Mouse (Mus musculus) intestine, embryonic 14.5 days (tissue): Measurements from ENCODE around the gene Cyp51. TPM values are rescaled to one million over a fixed set of nuclear protein-coding genes. Genes with fewer than 3 reads are reported as not detected.
A peak's percentile ranks its signal among the peaks of the same experiment; 100 is the strongest.

ENCODE experiments used
- ATAC-seq: fragments of 200-750 bp; cut with Nextera tagmentation; replicated peaks from 2 replicates; pipeline ENCODE4 v1.8.0; 2017; ENCODE audit warnings: low read depth, moderate number of reproducible peaks, moderate TSS enrichment, moderate library complexity; ENCODE audit not compliant: low FRiP score, low TSS enrichment
- DNase-seq: peaks from one replicate; pipeline ENCODE4 v3.0.0-alpha.2; 2018; ENCODE audit warnings: low spot score
- H3K27ac ChIP-seq: fragments of 300-500 bp; sonication (generic); 2 replicates; pipeline ENCODE4 v1.5.1; 2014; ENCODE audit warnings: low read depth, mild to moderate bottlenecking, control low read depth
- H3K27me3 ChIP-seq: fragments of 300-500 bp; sonication (generic); replicated peaks from 2 replicates; pipeline ENCODE4 v1.6.1; 2014; ENCODE audit warnings: low read length, control low read depth; ENCODE audit not compliant: control insufficient read depth, insufficient read depth
- H3K36me3 ChIP-seq: fragments of 300-500 bp; sonication (generic); 2 replicates; pipeline ENCODE4 v1.6.1; 2014; ENCODE audit warnings: low read length, control low read depth; ENCODE audit not compliant: control insufficient read depth, insufficient read depth
- H3K4me1 ChIP-seq: fragments of 300-500 bp; sonication (generic); replicated peaks from 2 replicates; pipeline ENCODE4 v1.6.1; 2014; ENCODE audit warnings: low read length, control low read depth, mixed read lengths; ENCODE audit not compliant: control insufficient read depth, insufficient read depth
- H3K4me2 ChIP-seq: fragments of 300-500 bp; sonication (generic); 2 replicates; pipeline ENCODE4 v1.6.1; 2014; ENCODE audit warnings: low read length
- H3K4me3 ChIP-seq: fragments of 300-500 bp; sonication (generic); 2 replicates; pipeline ENCODE4 v1.5.1; 2014; ENCODE audit warnings: low read depth, low read length, control low read depth, mixed read lengths
- H3K9ac ChIP-seq: fragments of 300-500 bp; sonication (generic); 2 replicates; pipeline ENCODE4 v1.6.1; 2014; ENCODE audit warnings: mild to moderate bottlenecking, low read length
- H3K9me3 ChIP-seq: fragments of 300-500 bp; sonication (generic); 2 replicates; pipeline ENCODE4 v1.6.1; 2016; ENCODE audit warnings: low read length, control low read depth; ENCODE audit not compliant: control insufficient read depth
- WGBS: fragments of 180-500 bp; shearing (Covaris S2); extraction: QIAGEN DNeasy Blood & Tissue Kit; methylation state at CpG from one replicate; pipeline ENCODE4 v1.1.7; 2014; 5-methylcytosine and 5-hydroxymethylcytosine counted together
- polyA plus RNA-seq: library from polyadenylated mRNA; unstranded; fragments of >200 nt; fragmentation: Nextera tagmentation; extraction: Ambion mirVana; gene quantifications from 2 replicates; pipeline ENCODE4 v1.2.1, GENCODE M21; 2014

Gene Cyp51
- polyA plus RNA-seq, 1 experiment from 2014 or later: 120 TPM

- Histone ChIP-seq H3K36me3 (peaks cover 94% of the 10 kb centered on the region), H3K9ac (no peak overlapping the region), H3K4me1 (no peaks in the 10 kb centered on the region), H3K4me3 (no peak overlapping the region), H3K4me2 (no peak overlapping the region), H3K9me3 (no peaks in the 10 kb centered on the region), H3K27ac (no peak overlapping the region), H3K27me3 (no peaks in the 10 kb centered on the region)
- WGBS: 85% methylated on average over 5 of the region's 5 CpGs
- ATAC-seq (no peak), DNase-seq (no peak)
Observed at GRCm38 (mm10) chr5:4088190-4088589, 16.4 kb downstream of the Cyp51 start.

GRCm38 (mm10) chr5:4086309-4086708 is 18.2 kb downstream of the Cyp51 start:
- no peak overlapping the region for H3K9ac ChIP-seq
- H3K4me2 ChIP-seq: no peak overlapping the region
- no peak overlapping the region for H3K4me3 ChIP-seq
- H3K4me1 ChIP-seq: no peaks in the 10 kb centered on the region
- DNase-seq: no peak
- H3K27ac ChIP-seq: no peak overlapping the region
- WGBS: 82% methylated on average over 4 of the region's 4 CpGs
- H3K9me3 ChIP-seq: no peaks in the 10 kb centered on the region
- peaks cover 95% of the 10 kb centered on the region for H3K36me3 ChIP-seq
- no peaks in the 10 kb centered on the region for H3K27me3 ChIP-seq
- no peak for ATAC-seq

- Histone ChIP-seq H3K9me3 (no peaks in the 10 kb centered on the region), H3K36me3 (peaks cover 98% of the 10 kb centered on the region), H3K27me3 (no peaks in the 10 kb centered on the region), H3K4me2 (no peak overlapping the region), H3K9ac (no peak overlapping the region), H3K4me1 (no peaks in the 10 kb centered on the region), H3K27ac (no peak overlapping the region), H3K4me3 (no peak overlapping the region)
- WGBS: 79% methylated on average over 7 of the region's 7 CpGs
- DNase-seq (no peak), ATAC-seq (peak; percentile 74; the same call in 1 of the 2 replicates)
Observed at GRCm38 (mm10) chr5:4084948-4085347, 19.6 kb downstream of the Cyp51 start.

- no peak overlapping the region for H3K4me2 ChIP-seq
- peaks cover 96% of the 10 kb centered on the region for H3K36me3 ChIP-seq
- no peaks in the 10 kb centered on the region for H3K4me1 ChIP-seq
- WGBS: 84% methylated on average over 2 of the region's 2 CpGs
- no peaks in the 10 kb centered on the region for H3K27me3 ChIP-seq
- DNase-seq (no peak), ATAC-seq (no peak)
- H3K27ac ChIP-seq: no peak overlapping the region
- no peak overlapping the region for H3K9ac ChIP-seq
- H3K4me3 ChIP-seq: no peak overlapping the region
- H3K9me3 ChIP-seq: no peaks in the 10 kb centered on the region
Observed at GRCm38 (mm10) chr5:4081513-4081912, 23.0 kb downstream of the Cyp51 start.

GRCm38 (mm10) chr5:4080861-4081260 is 23.7 kb downstream of the Cyp51 start:
- Histone ChIP-seq H3K4me2 (no peak overlapping the region), H3K27me3 (no peaks in the 10 kb centered on the region), H3K4me1 (no peaks in the 10 kb centered on the region), H3K4me3 (no peak overlapping the region), H3K36me3 (peaks cover 92% of the 10 kb centered on the region), H3K9ac (no peak overlapping the region), H3K27ac (no peak overlapping the region), H3K9me3 (no peaks in the 10 kb centered on the region)
- ATAC-seq (no peak), DNase-seq (no peak)
- WGBS: 83% methylated on average over 2 of the region's 2 CpGs

GRCm38 (mm10) chr5:4079086-4079485 is 25.5 kb downstream of the Cyp51 start:
- no peak overlapping the region for H3K9ac ChIP-seq
- WGBS: 90% methylated on average over 3 of the region's 3 CpGs
- H3K9me3 ChIP-seq: no peaks in the 10 kb centered on the region
- peaks cover 75% of the 10 kb centered on the region for H3K36me3 ChIP-seq
- H3K4me2 ChIP-seq: no peak overlapping the region
- ATAC-seq: no peak
- no peak overlapping the region for H3K27ac ChIP-seq
- DNase-seq: no peak
- H3K4me1 ChIP-seq: no peaks in the 10 kb centered on the region
- no peaks in the 10 kb centered on the region for H3K27me3 ChIP-seq
- no peak overlapping the region for H3K4me3 ChIP-seq

GRCm38 (mm10) chr5:4067203-4067602 is 37.3 kb downstream of the Cyp51 start:
- no peak overlapping the region for H3K4me2 ChIP-seq
- H3K9ac ChIP-seq: no peak overlapping the region
- peaks cover 84% of the 10 kb centered on the region for H3K36me3 ChIP-seq
- ATAC-seq (no peak), DNase-seq (no peak)
- H3K4me1 ChIP-seq: no peaks in the 10 kb centered on the region
- H3K9me3 ChIP-seq: no peaks in the 10 kb centered on the region
- no peak overlapping the region for H3K27ac ChIP-seq
- H3K4me3 ChIP-seq: no peak overlapping the region
- no peaks in the 10 kb centered on the region for H3K27me3 ChIP-seq
- WGBS: 44% methylated on average over 3 of the region's 3 CpGs

- Histone ChIP-seq H3K9me3 (no peaks in the 10 kb centered on the region), H3K4me1 (no peaks in the 10 kb centered on the region), H3K4me3 (no peak overlapping the region), H3K9ac (no peak overlapping the region), H3K4me2 (no peak overlapping the region), H3K36me3 (peaks cover 84% of the 10 kb centered on the region), H3K27me3 (no peaks in the 10 kb centered on the region), H3K27ac (no peak overlapping the region)
- 88% methylated on average over 18 of the region's 18 CpGs for WGBS
- DNase-seq (no peak), ATAC-seq (no peak)
Observed at GRCm38 (mm10) chr5:4066476-4067115, 38.0 kb downstream of the Cyp51 start.

GRCm38 (mm10) chr5:4060313-4060712 is 44.2 kb downstream of the Cyp51 start:
- DNase-seq: no peak
- Histone ChIP-seq H3K27ac (no peak overlapping the region), H3K4me1 (no peaks in the 10 kb centered on the region), H3K27me3 (no peaks in the 10 kb centered on the region), H3K36me3 (peaks cover 87% of the 10 kb centered on the region), H3K9me3 (no peaks in the 10 kb centered on the region), H3K9ac (no peak overlapping the region), H3K4me2 (no peak overlapping the region), H3K4me3 (no peak overlapping the region)
- ATAC-seq: no peak
- 92% methylated on average over 8 of the region's 8 CpGs for WGBS
